In the genomic region with DNA sequence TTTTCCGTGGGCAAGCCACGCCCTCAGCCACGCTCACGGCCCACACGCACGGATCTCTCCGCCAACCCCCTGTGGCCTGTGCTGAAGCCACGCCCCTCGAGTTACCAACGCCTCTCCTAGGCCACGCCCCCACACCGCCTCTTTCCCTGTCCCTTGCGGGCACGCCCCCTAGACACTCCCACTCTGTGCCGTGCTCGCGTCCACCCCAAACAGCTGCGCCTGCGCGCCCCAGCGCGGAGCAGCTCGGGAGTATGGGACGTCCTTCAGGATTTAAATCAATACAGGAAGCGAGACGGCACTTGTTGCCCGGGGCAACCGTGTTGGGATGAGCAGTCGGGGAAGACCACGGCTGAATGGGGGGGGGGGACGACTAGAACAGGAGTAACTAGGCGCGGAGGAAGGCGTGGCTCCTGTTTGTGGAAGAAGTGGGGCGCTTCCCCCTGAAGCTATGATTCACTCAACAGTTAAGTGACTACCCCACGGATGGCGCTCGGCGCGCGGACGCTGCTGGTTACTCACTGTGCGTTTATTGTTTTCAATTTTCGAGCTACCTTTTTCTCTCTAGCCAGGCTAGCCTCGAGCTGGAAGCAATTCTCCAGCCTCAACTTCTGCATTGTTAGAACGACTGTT, we compare ENCODE assay signal across 8 mouse cellular contexts. TPM values are rescaled to one million over a fixed set of nuclear protein-coding genes. Genes with fewer than 3 reads are reported as not detected.
DNase-seq lines count a peak whose midpoint lies in the region; ATAC-seq lines count a peak whose summit lies in the region.

No protein-coding gene starts in this region.

- peaks cover 21% of the 10 kb centered on the region for H3K36me3 ChIP-seq in hindbrain, embryonic 13.5 days

- peak overlapping the region; percentile 74 for H3K4me3 ChIP-seq in hindbrain, embryonic 13.5 days

- H3K27me3 ChIP-seq in hindbrain, embryonic 13.5 days, result no peaks in the 10 kb centered on the region

- WGBS in hindbrain, embryonic 13.5 days, result under 1% methylated on average over 46 of the region's 46 CpGs

- peak overlapping the region; percentile 85 for H3K27ac ChIP-seq in hindbrain, embryonic 13.5 days

- peak overlapping the region; percentile 95 for H3K9ac ChIP-seq in hindbrain, embryonic 13.5 days

- peak; percentile 96 for ATAC-seq in hindbrain, embryonic 13.5 days (ENCODE audit: low FRiP score)

- peaks cover 37% of the 10 kb centered on the region for H3K4me1 ChIP-seq in hindbrain, embryonic 13.5 days (replicated peaks)

- H3K4me2 ChIP-seq in hindbrain, embryonic 13.5 days, result peak overlapping the region; percentile 92

- H3K9me3 ChIP-seq in hindbrain, embryonic 13.5 days, result no peaks in the 10 kb centered on the region

- peak; percentile 100 for DNase-seq in NIH3T3 (ENCODE audit: low read depth)
- DNase-seq in cerebellum, postnatal 14 days, result peak; percentile 100
- peak; percentile 100 for DNase-seq in frontal cortex, postnatal 14 days (ENCODE audit: low spot score in 2 of 2)
- DNase-seq in layer of hippocampus, postnatal 25 days (ENCODE audit: extremely low spot score in 1 of 2, low spot score in 1 of 2), result peak; percentile 99
- DNase-seq in lung, postnatal 25 days (ENCODE audit: low spot score), result peak; percentile 100
- DNase-seq in retina, embryonic 14.5 days (ENCODE audit: low spot score), result peak; percentile 100
- peak; percentile 100 for DNase-seq in thymus, postnatal 4 days

RNA-seq across cellular contexts. Expression of a gene that starts 0.4 kb away (rescaled TPM):
- 121 and 126 TPM in 2 replicates for polyA plus RNA-seq in hindbrain, embryonic 13.5 days (2015; fragmentation: Nextera tagmentation; extraction: Ambion mirVana)
- 10 to 100 TPM; 65.9 to 66.6 TPM for total RNA-seq in layer of hippocampus, postnatal 25 days (2021)

RNA-seq across cellular contexts. Expression of a gene that starts 5.6 kb away (rescaled TPM):
- 72.1 and 74.8 TPM in 2 replicates for polyA plus RNA-seq in hindbrain, embryonic 13.5 days (2015; fragmentation: Nextera tagmentation; extraction: Ambion mirVana)
- 10 to 100 TPM; 79.1 to 87.1 TPM for total RNA-seq in layer of hippocampus, postnatal 25 days (2021)

RNA-seq across cellular contexts. Expression of a gene that starts 5.6 kb away (rescaled TPM):
- polyA plus RNA-seq in hindbrain, embryonic 13.5 days (2015; fragmentation: Nextera tagmentation; extraction: Ambion mirVana), result 6.5 and 8.1 TPM in 2 replicates
- total RNA-seq in layer of hippocampus, postnatal 25 days (2021), result 1 to 10 TPM; 2.6 to 3.7 TPM

RNA-seq across cellular contexts. Expression of a gene that starts 10.1 kb away (rescaled TPM):
- polyA plus RNA-seq in hindbrain, embryonic 13.5 days (2015; fragmentation: Nextera tagmentation; extraction: Ambion mirVana), result 2.0 and 2.3 TPM in 2 replicates
- total RNA-seq in layer of hippocampus, postnatal 25 days (2021), result 1 to 10 TPM; 3.2 to 4.7 TPM

RNA-seq across cellular contexts. Expression of a gene that starts 13.1 kb away (rescaled TPM):
- polyA plus RNA-seq in hindbrain, embryonic 13.5 days (2015; fragmentation: Nextera tagmentation; extraction: Ambion mirVana), result 1.0 and 1.1 TPM in 2 replicates
- total RNA-seq in layer of hippocampus, postnatal 25 days (2021), result 1 to 10 TPM; 1.1 to 1.2 TPM

Comparison
In these comparisons a context has a peak if more than half of its experiments do, and no peak if none do; other contexts are left out.
1. Peak in every context shown above with its lines: DNase-seq, ATAC-seq, H3K4me3 ChIP-seq and H3K27ac ChIP-seq.